8 mouse cellular contexts compared by ENCODE assay signal in the genomic region with DNA sequence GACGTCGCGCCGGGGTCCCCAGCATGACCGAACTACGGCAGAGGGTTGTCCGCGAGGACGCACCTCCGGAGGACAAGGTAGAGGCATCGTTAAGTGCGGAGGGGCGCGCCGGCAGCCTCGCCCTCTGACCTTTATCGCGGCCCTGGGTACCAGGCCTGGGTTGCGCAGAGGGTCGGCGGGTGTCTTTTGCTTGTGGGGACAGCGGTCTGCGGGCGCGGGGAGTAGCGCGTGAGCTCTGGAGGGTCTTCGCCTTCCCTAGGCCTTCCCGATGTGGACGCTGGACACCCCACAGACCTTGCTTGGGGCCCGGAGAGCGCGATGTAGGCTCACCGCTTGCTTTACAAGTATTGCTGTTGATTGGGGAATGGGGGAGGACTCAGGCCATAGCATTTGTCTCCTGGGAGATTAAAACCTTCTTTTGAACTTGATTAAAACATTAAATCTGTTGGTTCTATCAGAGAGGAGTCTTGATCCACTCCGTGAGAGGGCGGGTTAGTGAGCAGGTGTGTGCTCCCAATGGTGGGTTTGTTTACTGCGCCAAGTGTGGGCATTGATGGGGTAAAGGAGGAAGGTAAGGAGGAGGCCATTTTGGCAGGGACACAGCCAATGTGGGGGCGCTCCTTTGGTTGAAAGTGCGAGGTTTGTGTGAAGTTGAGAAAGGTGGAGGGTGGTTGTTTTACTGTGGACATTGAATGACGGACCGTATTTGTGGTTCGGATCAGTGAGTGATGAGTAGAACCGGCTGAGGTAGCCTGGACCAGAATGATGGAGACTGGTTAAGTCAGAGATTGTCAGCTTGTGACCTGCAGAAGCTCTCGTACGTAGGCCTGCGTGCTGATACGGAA. TPM values are rescaled to one million over a fixed set of nuclear protein-coding genes. Genes with fewer than 3 reads are reported as not detected.
DNase-seq lines count a peak whose midpoint lies in the region; ATAC-seq and TF ChIP-seq lines count a peak whose summit lies in the region.

No protein-coding gene starts in this region.

- TF ChIP-seq POLR2A in ES-Bruce4 (IDR thresholded peaks at IDR 0.05; ENCODE audit: insufficient read depth, low read length), result no peak
- TF ChIP-seq POLR2A in cortical plate, adult 2 months (IDR thresholded peaks at IDR 0.05; ENCODE audit: extremely low read depth, insufficient read depth, low read length), result 0 out of 2 replicates have a peak, but pooled peaks have one; percentile 19

- no peak for TF ChIP-seq EP300 in ES-Bruce4 (IDR thresholded peaks at IDR 0.05; ENCODE audit: insufficient read depth, low read depth, low read length)

- peak; percentile 58 for DNase-seq in adrenal gland, adult 2 months
- DNase-seq in adrenal gland, adult 8-10 months, result no peak
- peak; percentile 40 for DNase-seq in hindbrain, embryonic 10.5 days (ENCODE audit: low spot score)
- DNase-seq in neural tube, embryonic 11.5 days (ENCODE audit: low spot score), result peak; percentile 33
- peak; percentile 66 for DNase-seq in thymus, postnatal 25 days

- H3K27me3 ChIP-seq in ES-Bruce4 (ENCODE audit: control insufficient read depth, insufficient read depth, low read length, poor library complexity, severe bottlenecking), result no peaks in the 10 kb centered on the region
- no peaks in the 10 kb centered on the region for H3K27me3 ChIP-seq in hindbrain, embryonic 10.5 days (ENCODE audit: insufficient read depth, poor library complexity, severe bottlenecking)
- H3K27me3 ChIP-seq in limb, embryonic 15.5 days, result no peaks in the 10 kb centered on the region
- no peaks in the 10 kb centered on the region for H3K27me3 ChIP-seq in neural tube, embryonic 11.5 days (ENCODE audit: control insufficient read depth, insufficient read depth, low read length)

- no peak for TF ChIP-seq CTCF in ES-Bruce4 (IDR thresholded peaks at IDR 0.05; ENCODE audit: low read depth, low read length)
- TF ChIP-seq CTCF in cortical plate, adult 2 months (IDR thresholded peaks at IDR 0.05; ENCODE audit: extremely low read depth, insufficient read depth, low read length), result no peak

- no peaks in the 10 kb centered on the region for H3K36me3 ChIP-seq in ES-Bruce4 (ENCODE audit: control insufficient read depth, insufficient read depth, low read length, poor library complexity, severe bottlenecking)
- no peaks in the 10 kb centered on the region for H3K36me3 ChIP-seq in hindbrain, embryonic 10.5 days
- H3K36me3 ChIP-seq in limb, embryonic 15.5 days, result no peaks in the 10 kb centered on the region
- H3K36me3 ChIP-seq in neural tube, embryonic 11.5 days (ENCODE audit: control insufficient read depth, insufficient read depth, low read length), result no peaks in the 10 kb centered on the region

- H3K9ac ChIP-seq in ES-Bruce4 (ENCODE audit: low read depth, poor library complexity, severe bottlenecking), result peak overlapping the region; percentile 81
- peak overlapping the region; percentile 86 for H3K9ac ChIP-seq in limb, embryonic 15.5 days
- H3K9ac ChIP-seq in neural tube, embryonic 11.5 days (ENCODE audit: low read length), result peak overlapping the region; percentile 79

- H3K27ac ChIP-seq in ES-Bruce4 (ENCODE audit: insufficient read depth, low read length), result peak overlapping the region; percentile 31
- H3K27ac ChIP-seq in cortical plate, adult 2 months (ENCODE audit: insufficient read depth, low read length), result peak overlapping the region; percentile 89
- H3K27ac ChIP-seq in hindbrain, embryonic 10.5 days, result peak overlapping the region; percentile 95
- peak overlapping the region; percentile 72; the same call in 1 of the 2 replicates for H3K27ac ChIP-seq in limb, embryonic 15.5 days
- peak overlapping the region; percentile 36 for H3K27ac ChIP-seq in neural tube, embryonic 11.5 days (ENCODE audit: low read depth, low read length)

- peak; percentile 64 for ATAC-seq in limb, embryonic 15.5 days (ENCODE audit: insufficient number of reproducible peaks, low FRiP score, low TSS enrichment, low read depth)
- peak; percentile 45 for ATAC-seq in neural tube, embryonic 11.5 days (ENCODE audit: insufficient read depth, low FRiP score, low TSS enrichment)

- H3K4me3 ChIP-seq in ES-Bruce4 (ENCODE audit: low read depth, low read length), result peak overlapping the region; percentile 73
- H3K4me3 ChIP-seq in cortical plate, adult 2 months (ENCODE audit: insufficient read depth, low read length), result peak overlapping the region; percentile 95
- H3K4me3 ChIP-seq in hindbrain, embryonic 10.5 days, result peak overlapping the region; percentile 96
- H3K4me3 ChIP-seq in limb, embryonic 15.5 days, result peak overlapping the region; percentile 98
- peak overlapping the region; percentile 83 for H3K4me3 ChIP-seq in neural tube, embryonic 11.5 days (ENCODE audit: low read depth, low read length)

- WGBS in hindbrain, embryonic 10.5 days, result under 1% methylated on average over 47 of the region's 47 CpGs
- under 1% methylated on average over 47 of the region's 47 CpGs for WGBS in limb, embryonic 15.5 days
- WGBS in neural tube, embryonic 11.5 days, result under 1% methylated on average over 46 of the region's 47 CpGs

- no peaks in the 10 kb centered on the region for H3K9me3 ChIP-seq in ES-Bruce4 (replicated peaks; ENCODE audit: control insufficient read depth, insufficient read depth, low read length, poor library complexity, severe bottlenecking)
- no peaks in the 10 kb centered on the region for H3K9me3 ChIP-seq in hindbrain, embryonic 10.5 days
- H3K9me3 ChIP-seq in limb, embryonic 15.5 days, result no peaks in the 10 kb centered on the region
- H3K9me3 ChIP-seq in neural tube, embryonic 11.5 days (ENCODE audit: control insufficient read depth, low read length), result no peaks in the 10 kb centered on the region

- H3K4me2 ChIP-seq in limb, embryonic 15.5 days, result peak overlapping the region; percentile 72
- H3K4me2 ChIP-seq in neural tube, embryonic 11.5 days (ENCODE audit: low read depth), result peak overlapping the region; percentile 63

- no peaks in the 10 kb centered on the region for H3K4me1 ChIP-seq in ES-Bruce4 (ENCODE audit: control insufficient read depth, insufficient read depth, low read length)
- peaks cover 4% of the 10 kb centered on the region for H3K4me1 ChIP-seq in cortical plate, adult 2 months (ENCODE audit: control insufficient read depth, insufficient read depth, low read length)
- peaks cover 23% of the 10 kb centered on the region for H3K4me1 ChIP-seq in hindbrain, embryonic 10.5 days (replicated peaks)
- H3K4me1 ChIP-seq in limb, embryonic 15.5 days, result peaks cover 16% of the 10 kb centered on the region
- H3K4me1 ChIP-seq in neural tube, embryonic 11.5 days (ENCODE audit: control insufficient read depth, insufficient read depth, low read length), result peaks cover 5% of the 10 kb centered on the region; the same call in 1 of the 2 replicates

RNA-seq across cellular contexts. Expression of gene Cds2, which starts 0.7 kb away (rescaled TPM):
- total RNA-seq in adrenal gland, adult 2 months (2021), result 10 to 100 TPM; 77.4 to 80.9 TPM
- polyA plus RNA-seq in adrenal gland, adult 2 months (2012; rRNA removed), result 44.0 and 48.9 TPM in 2 replicates
- total RNA-seq in adrenal gland, adult 8-10 months (2022), result 100 to 1,000 TPM in 1 of 4 experiments, 10 to 100 TPM in 3; 73.5 to 114 (median 87.4) TPM
- polyA plus RNA-seq in ES-Bruce4 (2011; ENCODE audit: insufficient read depth, insufficient read length, low read depth, missing spikeins), result 74.3 and 83.4 TPM in 2 replicates
- polyA plus RNA-seq in cortical plate, adult 2 months (2012; rRNA removed), result 144 and 149 TPM in 2 replicates
- polyA plus RNA-seq in hindbrain, embryonic 10.5 days (2016; fragmentation: Nextera tagmentation; extraction: Ambion mirVana), result 27.9 and 31.3 TPM in 2 replicates
- 19.4 and 22.9 TPM in 2 replicates for polyA plus RNA-seq in limb, embryonic 15.5 days (2015; fragmentation: Nextera tagmentation; extraction: Ambion mirVana)
- polyA plus RNA-seq in neural tube, embryonic 11.5 days (2014; fragmentation: Nextera tagmentation; extraction: Ambion mirVana), result 35.8 and 37.6 TPM in 2 replicates

RNA-seq across cellular contexts. Expression of gene Pcna, which starts 10.5 kb away (rescaled TPM):
- 10 to 100 TPM; 64.7 to 83.4 TPM for total RNA-seq in adrenal gland, adult 2 months (2021)
- 45.6 and 62.0 TPM in 2 replicates for polyA plus RNA-seq in adrenal gland, adult 2 months (2012; rRNA removed)
- total RNA-seq in adrenal gland, adult 8-10 months (2022), result 10 to 100 TPM; 58.8 to 71.5 (median 65.4) TPM
- 355 and 368 TPM in 2 replicates for polyA plus RNA-seq in ES-Bruce4 (2011; ENCODE audit: insufficient read depth, insufficient read length, low read depth, missing spikeins)
- 64.2 and 66.3 TPM in 2 replicates for polyA plus RNA-seq in cortical plate, adult 2 months (2012; rRNA removed)
- 311 and 400 TPM in 2 replicates for polyA plus RNA-seq in hindbrain, embryonic 10.5 days (2016; fragmentation: Nextera tagmentation; extraction: Ambion mirVana)
- 204 and 210 TPM in 2 replicates for polyA plus RNA-seq in limb, embryonic 15.5 days (2015; fragmentation: Nextera tagmentation; extraction: Ambion mirVana)
- polyA plus RNA-seq in neural tube, embryonic 11.5 days (2014; fragmentation: Nextera tagmentation; extraction: Ambion mirVana), result 314 and 334 TPM in 2 replicates

RNA-seq across cellular contexts. Expression of gene Tmem230, which starts 16.0 kb away (rescaled TPM):
- total RNA-seq in adrenal gland, adult 2 months (2021), result 10 to 100 TPM; 38.9 to 46.1 TPM
- 153 and 204 TPM in 2 replicates for polyA plus RNA-seq in adrenal gland, adult 2 months (2012; rRNA removed)
- 10 to 100 TPM; 44.1 to 48.7 (median 46.3) TPM for total RNA-seq in adrenal gland, adult 8-10 months (2022)
- 46.0 and 47.7 TPM in 2 replicates for polyA plus RNA-seq in ES-Bruce4 (2011; ENCODE audit: insufficient read depth, insufficient read length, low read depth, missing spikeins)
- 56.5 and 58.8 TPM in 2 replicates for polyA plus RNA-seq in cortical plate, adult 2 months (2012; rRNA removed)
- 43.7 and 52.6 TPM in 2 replicates for polyA plus RNA-seq in hindbrain, embryonic 10.5 days (2016; fragmentation: Nextera tagmentation; extraction: Ambion mirVana)
- polyA plus RNA-seq in limb, embryonic 15.5 days (2015; fragmentation: Nextera tagmentation; extraction: Ambion mirVana), result 50.1 and 52.4 TPM in 2 replicates
- polyA plus RNA-seq in neural tube, embryonic 11.5 days (2014; fragmentation: Nextera tagmentation; extraction: Ambion mirVana), result 58.8 and 59.0 TPM in 2 replicates

Comparison
In these comparisons a context has a peak if more than half of its experiments do, and no peak if none do; other contexts are left out.
1. H3K27ac ChIP-seq: peak in every context shown above with its lines; median percentile 95 in hindbrain, embryonic 10.5 days; 89 in cortical plate, adult 2 months; 72 in limb, embryonic 15.5 days; 36 in neural tube, embryonic 11.5 days; 31 in ES-Bruce4.